Mouse (Mus musculus) adrenal gland, postnatal 14 days (tissue): ENCODE data around the gene Gm42372. TPM values are rescaled to one million over a fixed set of nuclear protein-coding genes. Genes with fewer than 3 reads are reported as not detected.

Source experiments
- DNase-seq: peaks from one replicate; pipeline ENCODE4 v3.0.0; 2021; ENCODE audit warnings: mixed read lengths
- total RNA-seq: library from RNA; stranded (reverse); gene quantifications from 2 replicates; pipeline ENCODE4 v1.2.3, GENCODE M21; 2021

Gm42372 gene
- total RNA-seq, 1 experiment from 2014 or later = 1.3 TPM

DNA sequence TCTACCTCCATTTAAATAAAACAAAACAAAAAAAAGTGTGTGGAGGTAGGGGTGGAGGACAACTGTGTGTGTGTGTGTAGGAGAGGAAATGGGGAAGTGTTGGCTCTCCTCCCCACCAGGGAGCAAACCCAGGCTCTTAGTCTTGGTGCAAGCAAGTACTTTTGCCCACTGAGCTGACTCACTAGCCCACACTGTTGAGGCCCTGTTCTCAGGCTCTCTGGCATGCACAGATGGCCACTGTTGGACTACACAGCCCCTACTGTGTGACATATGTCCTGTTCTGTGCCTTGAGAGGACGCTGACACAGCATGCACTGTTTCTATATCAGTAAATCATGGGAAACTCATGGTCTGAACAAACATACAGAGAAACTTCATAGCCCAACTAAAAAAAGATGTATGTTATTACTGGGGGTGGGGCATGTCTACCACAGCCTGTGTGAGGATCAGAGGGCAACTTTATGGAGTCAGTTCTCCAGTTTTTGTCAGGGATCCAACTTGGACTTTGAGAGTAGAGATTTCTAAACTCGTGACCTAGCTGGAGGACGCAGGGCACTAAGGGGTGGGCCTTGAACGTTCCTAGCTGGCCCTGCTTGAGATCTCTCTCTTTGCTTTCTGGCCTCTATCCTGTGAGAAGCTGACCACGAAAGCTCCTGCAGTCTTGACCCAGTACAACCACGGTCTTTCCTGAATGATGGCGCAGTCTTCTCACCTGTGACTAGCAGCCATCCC lies 20.5 kb downstream of the Gm42372 start:
- no peak for DNase-seq

DNA sequence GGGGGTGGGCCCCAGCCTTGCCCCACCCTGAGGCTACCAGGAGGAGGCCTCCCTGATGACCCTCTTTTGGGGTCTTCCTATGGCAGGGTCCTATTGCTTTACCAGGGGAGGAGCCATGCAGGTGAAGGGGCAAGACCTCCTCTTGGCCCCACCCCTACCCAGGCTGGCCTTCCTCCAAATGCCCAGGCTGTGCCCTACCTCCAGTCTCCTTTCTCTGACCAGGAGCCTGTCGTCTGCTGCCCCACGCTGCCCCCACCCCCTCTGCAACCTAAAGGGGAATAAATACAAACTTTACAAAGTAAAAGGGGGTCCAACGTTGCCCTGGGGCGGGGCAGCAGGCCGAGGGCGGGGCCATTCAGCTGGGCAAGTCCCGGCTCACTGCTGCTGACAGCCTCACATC lies 21.8 kb downstream of the Gm42372 start:
- no peak for DNase-seq

DNA sequence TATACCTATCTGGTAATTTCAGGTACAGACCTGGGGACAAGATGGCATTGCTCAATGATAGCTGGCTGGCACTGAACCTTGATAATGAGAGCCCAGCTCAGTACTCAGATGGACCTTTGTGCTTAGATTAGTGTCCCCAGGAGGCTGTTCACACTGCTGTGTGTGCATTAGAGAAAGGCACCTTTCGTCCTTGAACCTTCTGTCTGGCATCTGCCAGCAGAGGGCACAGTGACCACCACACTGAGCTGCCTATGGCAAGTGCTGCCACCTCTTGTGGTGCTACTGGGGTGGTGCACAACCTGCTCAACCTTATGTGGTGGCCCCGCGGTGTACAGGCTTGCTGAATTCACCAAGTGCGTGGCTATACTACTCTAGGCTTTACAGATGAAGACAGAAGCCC lies 24.4 kb downstream of the Gm42372 start:
- peak; percentile 48 for DNase-seq

DNA sequence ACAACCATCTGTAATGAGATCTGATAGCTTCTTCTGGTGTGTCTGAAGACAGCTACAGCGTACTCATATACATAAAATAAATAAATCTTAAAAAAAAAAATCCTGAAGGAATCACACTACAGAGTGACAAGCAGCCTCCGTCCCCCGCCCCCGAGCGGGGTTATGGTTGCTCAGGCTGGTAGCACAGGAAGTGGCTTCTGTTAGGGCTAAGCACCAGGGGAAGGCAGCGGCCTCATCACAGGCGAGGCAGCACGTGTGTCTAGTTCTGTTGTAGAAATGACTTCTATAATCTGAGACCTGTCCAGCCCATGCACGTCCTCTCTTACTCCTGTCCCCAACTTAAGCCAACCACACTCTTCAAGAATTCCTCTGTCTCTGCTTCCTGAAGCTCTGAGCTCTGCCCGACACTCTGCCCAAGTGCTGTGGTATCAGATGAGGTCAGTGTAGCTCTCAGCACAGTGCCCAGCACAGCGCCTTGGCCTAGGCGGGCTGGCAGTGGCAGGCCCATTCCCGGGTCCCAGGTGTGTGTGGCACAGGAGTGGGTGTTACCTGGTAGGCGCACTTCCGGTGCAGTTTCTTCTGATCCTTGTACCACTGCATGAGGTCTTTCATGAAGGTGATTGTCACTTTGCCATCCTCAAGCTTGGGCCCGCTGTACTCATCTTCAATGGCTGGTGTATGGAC lies 26.6 kb downstream of the Gm42372 start:
- DNase-seq = no peak

DNA sequence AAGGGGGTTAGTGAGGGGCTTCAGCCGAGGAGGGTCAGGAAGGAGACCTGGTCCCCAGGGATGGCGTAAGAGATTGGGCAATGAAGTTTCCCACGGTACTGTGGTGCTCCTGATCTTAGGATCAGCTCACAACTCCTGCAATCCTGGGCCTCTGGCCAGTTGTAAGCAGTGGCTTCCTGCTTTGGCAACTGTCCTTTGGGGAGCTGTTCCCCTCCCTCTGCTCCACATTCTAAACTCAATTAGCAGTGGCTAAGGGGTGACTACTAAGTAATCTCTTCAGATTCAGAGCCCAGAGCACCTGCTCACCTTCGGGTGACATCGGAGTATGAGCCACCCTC lies 27.1 kb downstream of the Gm42372 start:
- peak; percentile 49 for DNase-seq

DNA sequence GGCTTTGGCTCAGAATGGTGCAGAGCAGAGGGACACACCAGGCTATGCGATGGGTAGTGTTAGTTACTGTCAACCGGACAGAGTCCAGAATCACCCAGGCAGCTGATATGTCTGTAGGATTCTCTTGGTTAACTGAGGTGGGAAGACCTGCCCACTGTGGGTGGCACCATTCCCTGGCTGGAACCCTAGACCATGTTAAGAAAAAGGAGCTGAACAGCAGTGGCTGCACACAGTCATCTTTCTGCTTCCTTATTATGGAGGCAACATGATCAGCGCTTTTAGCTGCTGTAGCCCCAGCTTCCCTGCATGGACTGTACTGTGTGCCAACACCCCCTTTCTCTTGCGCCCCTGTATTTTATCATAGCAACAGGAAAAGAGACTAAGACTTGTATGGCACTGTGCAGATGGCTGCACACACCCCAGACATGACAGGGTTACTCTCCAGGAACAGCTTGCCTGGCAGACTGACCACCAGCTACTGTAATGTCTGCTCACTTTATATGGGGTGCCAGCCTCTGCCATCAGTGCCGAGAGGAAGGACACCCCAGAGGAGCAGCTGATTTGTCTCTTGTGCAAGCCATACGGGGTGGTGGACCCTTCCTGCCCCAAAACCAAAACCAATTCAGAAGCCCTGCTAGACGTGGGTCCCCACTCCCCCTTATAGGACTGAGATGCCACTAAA lies 29.2 kb downstream of the Gm42372 start:
- no peak for DNase-seq

DNA sequence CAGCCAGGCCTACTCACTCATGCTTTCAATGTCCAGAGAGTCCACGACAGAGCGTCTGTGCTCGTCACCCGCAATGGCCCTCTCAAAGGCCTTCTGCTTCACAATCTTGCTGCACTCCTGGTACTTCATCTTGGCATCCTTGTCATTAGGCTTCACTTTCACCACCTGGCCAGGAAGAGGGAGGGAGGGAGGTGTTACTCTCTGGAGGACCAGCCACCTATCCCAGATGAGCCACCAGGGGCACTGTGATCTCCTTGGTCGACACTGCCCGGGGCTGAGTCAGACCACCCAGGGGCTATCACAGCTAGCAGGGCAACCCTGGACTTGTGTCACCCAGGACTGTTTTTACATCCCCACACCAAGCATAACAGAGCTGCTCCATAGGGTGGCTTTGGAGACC lies 32.5 kb downstream of the Gm42372 start:
- no peak for DNase-seq

DNA sequence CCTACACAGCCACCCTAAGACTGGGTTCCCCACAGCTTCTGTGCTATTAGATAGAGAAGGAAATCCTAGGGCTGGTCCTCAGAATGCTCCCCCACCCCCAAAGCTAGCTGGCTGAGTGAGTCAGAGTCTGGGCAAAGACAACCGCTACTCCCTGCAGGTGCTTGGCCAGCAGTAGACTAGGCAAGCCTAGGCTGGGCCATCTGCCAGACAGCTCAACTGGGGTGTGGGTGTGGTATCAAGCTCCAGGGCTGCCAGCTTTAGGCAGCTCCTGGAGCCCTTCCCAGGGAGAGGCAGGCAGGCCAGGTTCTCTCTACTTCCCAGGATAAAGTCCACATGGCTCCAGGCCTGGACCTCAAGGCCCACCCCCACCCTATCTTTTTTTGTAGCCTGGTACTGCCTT lies 34.1 kb downstream of the Gm42372 start:
- peak; percentile 93 for DNase-seq

DNA sequence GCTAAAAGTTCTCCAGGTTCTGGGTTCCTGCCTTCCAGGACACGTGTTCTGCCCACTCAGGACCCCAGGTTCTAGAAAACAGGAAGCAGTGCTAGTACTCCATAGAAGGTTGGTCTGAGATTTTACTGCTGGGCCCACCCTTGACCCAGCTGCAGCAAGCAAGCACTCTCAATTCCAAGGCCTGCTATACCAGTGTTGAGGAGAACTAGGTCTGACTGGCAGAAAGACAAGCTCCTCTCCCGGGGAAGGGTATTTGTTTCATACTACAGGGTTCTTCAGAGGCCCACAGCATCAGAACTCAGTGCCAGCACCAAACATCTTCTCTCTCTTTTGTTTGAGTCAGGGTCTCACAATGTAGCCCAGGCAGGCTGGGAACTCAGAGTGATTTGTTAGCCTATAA lies 35.0 kb downstream of the Gm42372 start:
- DNase-seq = no peak

DNA sequence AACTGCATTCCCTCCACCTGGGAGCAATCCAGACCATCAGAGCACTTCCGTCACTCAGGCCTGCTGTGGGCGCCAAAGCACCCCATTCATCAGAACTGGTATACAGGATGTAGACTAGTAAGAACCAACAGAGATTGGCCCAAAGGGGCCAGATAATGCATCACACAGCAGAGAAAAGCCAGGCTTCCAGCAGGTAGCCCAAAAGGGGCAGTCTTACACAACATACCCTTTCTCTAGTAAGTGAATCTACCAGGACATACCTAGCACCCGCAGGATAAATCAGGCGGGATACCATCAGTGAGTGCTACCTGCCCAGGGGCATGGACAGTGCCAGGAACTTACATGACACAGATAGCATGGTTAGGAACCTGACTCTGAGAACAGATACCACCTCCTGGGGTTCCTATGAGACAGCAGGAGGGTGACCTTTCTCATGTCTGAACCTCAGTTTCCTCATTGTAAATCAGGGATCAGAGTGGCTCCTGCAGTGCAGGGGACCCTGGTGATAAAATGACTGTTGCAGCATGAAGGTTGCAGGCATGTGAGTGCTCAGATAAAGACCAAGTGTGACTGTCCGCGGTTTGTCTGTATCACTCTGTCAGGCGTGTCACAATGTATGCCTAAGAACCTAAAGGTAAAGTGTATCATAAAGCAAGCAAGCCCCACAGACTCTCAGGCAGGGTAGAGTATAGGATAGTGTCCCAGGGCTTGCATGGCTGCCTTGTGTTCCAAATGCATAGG lies 36.7 kb downstream of the Gm42372 start:
- DNase-seq = no peak

DNA sequence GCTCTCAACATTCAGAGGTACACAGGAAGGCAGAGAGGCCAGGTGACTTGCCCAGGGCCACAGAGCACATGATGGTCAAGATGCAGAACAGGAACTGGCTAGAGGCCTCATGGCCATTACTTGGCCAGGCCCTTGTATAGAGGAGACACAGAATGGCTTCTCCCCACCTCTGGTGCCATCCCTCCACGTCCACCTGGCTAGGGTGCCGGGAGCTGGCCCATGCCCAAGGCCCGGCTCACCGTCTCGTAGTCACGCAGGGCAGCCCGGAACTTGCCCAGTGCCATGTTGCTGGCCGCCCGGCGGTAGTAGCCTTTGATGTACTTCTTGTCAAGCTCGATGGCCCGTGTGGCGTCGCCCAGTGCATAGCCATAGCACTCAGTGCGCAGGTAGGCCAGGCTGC lies 39.3 kb downstream of the Gm42372 start:
- no peak for DNase-seq

DNA sequence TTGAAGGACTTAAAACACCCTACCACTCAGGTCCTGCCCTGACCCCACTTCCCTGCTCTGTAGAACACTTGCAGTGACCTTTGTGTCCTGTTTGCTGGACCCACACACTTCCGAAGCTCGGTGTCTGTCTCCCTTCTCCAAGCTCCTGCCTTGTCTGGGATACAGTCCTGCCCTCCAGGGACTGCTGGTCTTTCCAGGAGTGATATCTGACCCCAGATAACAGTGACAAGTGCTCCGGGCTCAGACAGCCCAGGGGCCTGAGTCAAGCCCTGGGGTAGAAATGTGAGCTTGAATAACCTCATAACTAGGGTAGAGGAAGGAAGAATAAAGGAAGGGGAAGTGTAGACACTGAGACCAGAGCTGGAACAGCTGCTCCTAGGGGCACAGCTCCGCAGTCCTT lies 40.8 kb downstream of the Gm42372 start:
- DNase-seq = no peak

DNA sequence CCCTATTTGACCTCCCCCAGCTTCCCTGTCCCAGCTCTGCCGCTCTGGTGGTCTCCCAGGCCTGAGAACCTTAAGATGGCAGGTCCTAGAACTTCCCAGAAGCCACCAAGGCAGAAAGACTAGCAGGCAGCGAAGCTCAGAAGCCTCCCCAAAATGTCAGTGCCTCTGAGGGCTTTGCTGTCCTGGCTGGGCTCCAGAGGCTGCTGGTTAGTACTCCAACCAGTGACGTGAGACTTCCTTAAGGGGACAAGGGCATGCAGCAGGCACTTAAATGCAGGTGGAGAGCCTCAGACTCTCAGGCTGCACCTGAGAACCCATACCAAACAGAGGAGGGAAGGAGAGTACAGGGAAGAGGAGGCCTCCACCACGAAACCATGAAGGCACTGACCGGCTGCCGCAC lies 41.3 kb downstream of the Gm42372 start:
- DNase-seq = peak; percentile 46

DNA sequence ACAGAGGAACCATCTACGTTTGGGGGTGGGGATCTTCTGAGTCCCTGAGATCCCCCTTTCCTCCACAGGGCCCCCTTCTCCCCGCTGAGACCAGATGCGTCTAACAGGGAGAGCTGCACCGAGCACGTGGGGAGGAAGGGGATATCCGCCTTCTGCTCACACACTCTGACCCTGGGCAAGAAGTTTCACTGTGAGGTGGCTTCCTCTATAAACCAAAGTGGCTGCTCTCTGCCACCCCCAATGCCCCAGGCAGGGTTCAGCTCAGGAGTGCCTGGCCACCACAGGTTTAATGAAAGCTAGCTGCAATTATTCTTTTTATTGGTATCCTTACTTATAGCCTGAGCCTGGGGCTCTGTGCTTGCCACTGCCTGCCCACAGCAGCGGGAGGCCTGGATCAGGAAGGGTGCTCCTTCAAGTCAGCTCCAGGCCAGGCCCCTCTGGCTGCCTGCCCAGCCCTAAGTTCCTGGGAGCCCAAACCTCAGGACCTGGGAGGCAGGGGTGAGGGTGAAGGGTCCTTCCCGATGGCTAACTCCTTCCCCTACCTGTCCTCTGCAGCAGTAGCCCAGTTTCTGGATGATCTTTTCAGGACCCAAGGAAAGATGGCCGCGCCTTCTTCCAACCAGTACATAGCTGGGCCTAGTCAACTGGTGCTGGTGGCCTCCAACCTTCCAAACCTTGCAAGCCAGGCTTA lies 42.1 kb downstream of the Gm42372 start:
- DNase-seq = peak; percentile 52

DNA sequence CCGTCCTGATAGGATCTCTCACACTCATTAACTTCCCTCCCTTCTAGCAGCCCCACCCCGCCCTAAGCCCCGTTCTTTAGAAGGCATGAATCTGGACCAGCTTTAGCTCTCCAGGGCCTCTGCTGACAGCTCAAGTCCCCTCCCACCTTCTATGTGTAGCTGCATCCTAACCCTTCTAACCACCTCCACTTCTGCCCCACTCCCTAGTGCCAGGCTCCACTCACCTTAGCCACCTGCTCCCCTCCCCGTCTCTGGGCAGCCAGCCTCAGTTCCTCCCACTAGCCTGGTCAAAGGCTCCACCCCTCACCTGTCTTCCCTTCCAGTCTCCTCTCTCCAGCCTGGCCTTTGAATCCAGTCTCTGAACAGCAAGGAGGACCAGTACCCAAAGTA lies 42.6 kb downstream of the Gm42372 start:
- no peak for DNase-seq

DNA sequence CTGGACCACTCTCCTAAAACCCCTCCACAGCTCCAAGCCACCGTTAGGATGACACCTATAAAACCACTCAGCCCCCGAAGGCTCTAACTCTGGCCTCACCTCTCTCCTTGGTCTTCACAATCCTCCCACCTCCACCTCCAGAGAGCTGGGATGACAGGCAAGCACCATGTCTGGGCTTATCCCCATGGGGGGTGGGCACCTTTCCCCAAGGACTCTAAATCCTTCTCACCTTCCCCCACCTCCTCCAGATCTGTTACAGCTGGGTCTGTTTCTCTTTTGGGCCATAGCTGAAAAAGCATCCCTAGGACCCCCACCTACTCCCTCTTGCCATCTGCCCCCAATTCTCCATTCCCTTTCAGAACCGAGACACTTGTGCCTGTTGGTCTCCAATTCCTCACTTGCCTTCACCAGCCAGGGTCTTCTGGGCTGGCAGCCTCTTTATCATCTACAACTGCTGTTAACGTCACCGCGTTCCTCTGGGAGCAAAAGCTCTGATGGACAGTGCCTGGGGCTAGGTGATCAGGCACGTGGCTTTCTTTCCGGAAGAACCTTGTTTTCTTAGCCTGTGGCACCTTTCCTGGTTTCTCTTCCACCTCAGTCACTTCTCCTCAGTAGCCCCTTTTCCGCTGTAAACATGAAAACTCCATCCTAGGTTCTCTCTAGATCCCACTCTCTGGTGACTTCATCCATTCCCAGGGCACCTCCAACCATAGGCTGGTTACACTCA lies 43.2 kb downstream of the Gm42372 start:
- DNase-seq = no peak

DNA sequence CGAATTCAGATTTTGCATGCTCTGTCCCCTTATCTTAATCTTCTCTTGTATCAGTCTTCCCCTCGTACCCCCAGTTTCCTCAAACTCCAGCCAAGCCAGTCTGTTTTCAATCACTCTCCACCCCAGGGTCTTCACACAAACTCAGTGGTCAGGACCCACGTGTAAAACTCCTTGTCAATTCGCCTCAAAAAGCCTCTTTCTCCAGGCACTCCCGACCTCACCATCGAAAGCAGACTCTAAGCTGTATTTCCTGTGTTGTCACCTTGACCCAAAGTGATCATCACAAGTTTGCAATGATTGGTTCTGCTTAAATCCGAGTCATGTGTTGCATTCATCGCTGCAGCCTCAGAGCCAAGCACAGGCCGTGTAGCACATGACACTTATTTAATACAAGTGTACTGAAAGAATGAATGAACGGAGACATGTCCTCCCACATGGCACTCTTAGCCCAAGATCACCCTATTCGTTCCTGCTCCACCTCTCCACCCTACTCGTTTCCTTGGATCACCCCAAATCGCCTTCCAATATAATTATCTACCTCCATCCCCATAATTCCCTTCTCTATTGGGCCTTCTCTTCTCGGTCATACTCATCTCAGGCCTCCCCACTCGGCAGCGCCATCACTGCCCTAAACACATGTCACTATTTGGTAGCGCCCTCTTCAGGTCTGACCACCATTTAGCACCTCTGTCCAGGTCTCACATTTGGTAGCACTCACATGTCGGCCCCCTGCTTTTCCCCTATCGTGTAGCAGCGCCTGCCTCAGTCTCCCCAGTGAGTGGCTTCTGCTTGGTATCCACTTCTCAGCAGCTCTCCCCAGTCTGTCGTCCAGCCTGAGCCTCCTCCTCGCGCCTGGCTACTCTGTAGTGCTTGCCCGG lies 44.1 kb downstream of the Gm42372 start:
- no peak for DNase-seq

DNA sequence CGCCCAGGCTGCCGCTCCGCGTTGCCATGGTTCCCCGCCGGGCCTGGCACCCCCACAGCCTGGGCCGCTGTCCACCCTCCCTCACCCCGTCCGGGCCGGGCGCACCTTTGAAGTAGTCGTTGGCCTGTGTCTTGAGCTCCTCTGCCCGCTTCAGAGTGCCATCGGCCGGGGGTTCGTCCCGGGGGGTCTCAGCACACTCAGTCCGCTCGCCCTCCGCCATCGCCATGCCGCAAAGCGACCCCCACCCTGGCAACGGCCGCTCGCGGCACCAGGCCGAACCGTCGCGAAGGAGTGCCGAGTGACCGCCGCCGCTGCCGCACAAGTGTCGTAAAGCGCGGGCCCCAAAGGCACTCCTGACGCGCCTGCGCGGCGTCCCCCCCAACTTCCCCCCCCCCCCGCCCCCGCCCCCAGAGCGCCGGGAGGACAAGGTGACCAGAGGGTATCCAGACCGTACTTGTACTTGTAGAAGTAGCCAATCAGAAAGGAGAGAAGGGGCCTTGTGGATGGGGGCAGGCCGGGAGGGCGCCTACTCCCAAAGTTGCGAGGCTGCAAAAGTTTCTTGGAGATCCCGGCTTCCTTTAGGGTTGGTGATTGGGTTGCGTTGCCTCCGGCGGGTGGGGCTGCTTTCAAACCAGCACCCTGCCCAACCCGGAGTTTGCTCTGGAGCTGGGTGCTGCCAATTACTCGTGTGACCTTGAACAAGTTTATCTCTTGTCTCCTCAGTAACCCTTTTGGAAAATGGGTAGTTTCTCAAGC lies 44.9 kb downstream of the Gm42372 start, which contains the start of gene Ppp5c:
Ppp5c (minus strand) TSS at position 337 of the 756 bp plus-strand sequence.
- DNase-seq = peak; percentile 96

DNA sequence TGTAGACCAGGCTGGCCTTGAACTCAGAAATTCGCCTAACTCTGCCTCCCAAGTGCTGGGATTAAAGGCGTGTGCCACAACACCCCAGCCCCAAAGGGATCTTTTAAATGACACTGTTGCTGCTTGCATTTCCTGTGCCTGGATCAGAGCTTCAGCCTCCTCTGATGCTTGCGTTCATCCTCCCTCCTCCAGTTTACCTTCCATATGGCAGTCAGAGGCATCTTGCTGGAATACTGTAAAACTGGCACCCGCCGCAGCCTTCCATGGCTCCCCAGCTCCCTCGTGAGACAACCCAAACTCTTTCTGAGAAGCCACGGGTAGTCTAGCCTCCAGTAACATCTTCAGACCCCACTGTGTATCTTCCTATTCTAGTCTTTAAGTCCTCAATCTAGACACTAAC lies 46.0 kb downstream of the Gm42372 start:
- no peak for DNase-seq

DNA sequence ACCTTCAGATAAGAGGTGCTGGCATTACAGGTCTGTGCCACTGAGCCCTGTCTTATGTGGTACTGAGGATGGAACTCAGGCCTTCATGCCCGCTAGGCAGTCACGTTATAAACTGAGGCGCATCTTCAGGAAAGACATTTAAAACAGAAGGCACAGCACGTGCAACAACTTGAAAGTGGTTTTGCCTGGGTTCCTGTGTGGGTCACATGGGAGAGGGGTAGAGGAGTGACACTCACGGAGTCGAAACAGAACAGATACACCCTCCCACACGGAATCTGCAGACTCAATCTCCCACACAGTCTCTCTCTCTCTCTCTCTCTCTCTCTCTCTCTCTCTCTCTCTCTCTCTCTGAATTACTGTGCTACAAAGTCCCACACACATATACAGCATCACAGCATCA lies 47.4 kb downstream of the Gm42372 start:
- no peak for DNase-seq
